ENCODE assay signal across 9 mouse cellular contexts in the genomic region with DNA sequence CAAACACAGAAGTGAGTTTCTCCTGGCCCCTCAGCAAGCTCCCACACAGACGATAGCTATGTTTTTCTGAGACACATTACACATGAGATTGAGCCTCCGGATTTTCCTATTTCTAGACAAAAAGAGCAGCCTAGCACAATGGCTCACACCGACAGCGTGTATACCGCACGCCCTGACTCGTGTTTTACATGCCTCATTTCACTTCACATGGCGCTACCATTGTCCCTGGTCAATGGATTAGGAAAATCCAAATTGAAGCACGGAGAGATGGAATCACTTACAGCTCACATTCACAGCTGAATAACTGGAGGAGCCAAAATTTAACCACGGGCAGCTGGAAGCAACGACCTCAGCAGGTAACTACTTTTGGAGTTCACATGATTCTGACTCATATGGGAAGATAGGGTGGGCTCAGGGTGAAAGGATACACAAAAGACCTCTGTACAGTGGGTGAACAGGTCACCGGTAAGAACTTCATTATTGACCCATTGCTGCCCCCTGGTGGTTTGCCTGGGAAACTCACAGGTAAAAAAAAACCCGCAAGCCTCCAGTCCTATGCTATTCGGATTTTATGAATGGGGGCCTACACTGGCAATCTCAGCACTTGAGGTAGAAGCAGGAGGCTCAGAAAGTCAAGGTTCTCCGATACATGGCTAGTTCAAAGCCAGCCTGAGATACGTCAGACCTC. TPM values are rescaled to one million over a fixed set of nuclear protein-coding genes. Genes with fewer than 3 reads are reported as not detected.
DNase-seq lines count a peak whose midpoint lies in the region; ATAC-seq and TF ChIP-seq lines count a peak whose summit lies in the region.
"Had no signal": no experiment of that assay in that cellular context is flagged by ENCODE, and none has a peak within 500 bp of the region (broad histone marks: within the 10 kb centered on the region; RNA-seq: fewer than 3 reads in every experiment).

No protein-coding gene starts in this region.

- H3K27ac ChIP-seq in intestine, embryonic 14.5 days (ENCODE audit: low read depth) = no peak overlapping the region
- H3K27ac ChIP-seq in intestine, embryonic 15.5 days = no peak overlapping the region
- H3K27ac ChIP-seq in forebrain, embryonic 14.5 days (ENCODE audit: low read depth, low read length) = no peak overlapping the region
- H3K27ac ChIP-seq in spleen, adult 2 months (ENCODE audit: insufficient read depth, low read length) = no peak overlapping the region
- H3K27ac ChIP-seq: limb, embryonic 15.5 days had no signal

- peaks cover 36% of the 10 kb centered on the region for H3K36me3 ChIP-seq in intestine, embryonic 14.5 days (ENCODE audit: control insufficient read depth, insufficient read depth, low read length)
- peaks cover 20% of the 10 kb centered on the region; the same call in 1 of the 2 replicates for H3K36me3 ChIP-seq in intestine, embryonic 15.5 days
- H3K36me3 ChIP-seq in E14TG2a.4 (ENCODE audit: insufficient read depth, low read length) = peaks cover 56% of the 10 kb centered on the region
- peaks cover 40% of the 10 kb centered on the region for H3K36me3 ChIP-seq in forebrain, embryonic 14.5 days (ENCODE audit: control insufficient read depth, insufficient read depth, low read length)
- peaks cover 13% of the 10 kb centered on the region for H3K36me3 ChIP-seq in spleen, adult 2 months (ENCODE audit: control insufficient read depth, insufficient read depth, low read length)

- H3K4me1 ChIP-seq in intestine, embryonic 14.5 days (replicated peaks; ENCODE audit: control insufficient read depth, insufficient read depth, low read length) = no peaks in the 10 kb centered on the region
- H3K4me1 ChIP-seq in intestine, embryonic 15.5 days (replicated peaks) = no peaks in the 10 kb centered on the region
- H3K4me1 ChIP-seq in E14TG2a.4 (replicated peaks; ENCODE audit: low read depth, low read length) = peaks cover 22% of the 10 kb centered on the region
- H3K4me1 ChIP-seq in forebrain, embryonic 14.5 days (ENCODE audit: control insufficient read depth, insufficient read depth, low read length) = peaks cover 15% of the 10 kb centered on the region
- peaks cover 5% of the 10 kb centered on the region; the same call in 1 of the 2 replicates for H3K4me1 ChIP-seq in spleen, adult 2 months (ENCODE audit: control insufficient read depth, insufficient read depth, insufficient read length)

- peak; percentile 87 for DNase-seq in intestine, embryonic 14.5 days (ENCODE audit: low spot score)
- DNase-seq in forebrain, embryonic 14.5 days (ENCODE audit: low spot score) = peak; percentile 75
- peak; percentile 67 for DNase-seq in kidney, postnatal 10 days
- DNase-seq in lung, postnatal 36 days = peak; percentile 57
- DNase-seq in spleen, adult 2 months (ENCODE audit: low read depth in 1 of 2, low spot score in 2 of 2) = peak in 1 of 2 experiments; percentile 63

- H3K9me3 ChIP-seq in intestine, embryonic 14.5 days (ENCODE audit: control insufficient read depth, low read length) = no peaks in the 10 kb centered on the region
- no peaks in the 10 kb centered on the region for H3K9me3 ChIP-seq in intestine, embryonic 15.5 days
- H3K9me3 ChIP-seq in E14TG2a.4 (ENCODE audit: low read length) = no peaks in the 10 kb centered on the region
- H3K9me3 ChIP-seq in forebrain, embryonic 14.5 days (replicated peaks; ENCODE audit: control insufficient read depth, low read length) = no peaks in the 10 kb centered on the region
- H3K9me3 ChIP-seq: limb, embryonic 15.5 days had no signal

- no peak overlapping the region for H3K4me2 ChIP-seq in intestine, embryonic 14.5 days (ENCODE audit: low read length)
- H3K4me2 ChIP-seq in intestine, embryonic 15.5 days (replicated peaks) = no peak overlapping the region
- H3K4me2 ChIP-seq in forebrain, embryonic 14.5 days (ENCODE audit: low read length) = no peak overlapping the region
- H3K4me2 ChIP-seq: limb, embryonic 15.5 days had no signal

- 72% methylated on average over 16 of the region's 16 CpGs for WGBS in intestine, embryonic 14.5 days
- WGBS in intestine, embryonic 15.5 days = 69% methylated on average over 16 of the region's 16 CpGs
- WGBS in forebrain, embryonic 14.5 days = 18% methylated on average over 16 of the region's 16 CpGs
- WGBS in spleen, adult 2 months = 72% methylated on average over 16 of the region's 16 CpGs

- ATAC-seq in intestine, embryonic 14.5 days (replicated peaks; ENCODE audit: low FRiP score, low TSS enrichment, low read depth) = no peak
- ATAC-seq in intestine, embryonic 15.5 days = no peak
- ATAC-seq in cerebellum, adult (ENCODE audit: insufficient number of reproducible peaks, low FRiP score, low TSS enrichment) = peak; percentile 36; the same call in 1 of the 2 replicates
- peak; percentile 37; the same call in 1 of the 2 replicates for ATAC-seq in forebrain, embryonic 14.5 days

- H3K9ac ChIP-seq in intestine, embryonic 14.5 days (ENCODE audit: low read length) = no peak overlapping the region
- no peak overlapping the region for H3K9ac ChIP-seq in intestine, embryonic 15.5 days
- no peak overlapping the region for H3K9ac ChIP-seq in forebrain, embryonic 14.5 days (ENCODE audit: low read length)
- H3K9ac ChIP-seq: limb, embryonic 15.5 days had no signal

- peak; percentile 80 for TF ChIP-seq CTCF in E14TG2a.4 (conservative IDR thresholded peaks at IDR 0.05; ENCODE audit: low read length)
- TF ChIP-seq CTCF in spleen, adult 2 months (IDR thresholded peaks at IDR 0.05; ENCODE audit: extremely low read depth, insufficient read depth, insufficient read length, insufficient replicate concordance) = peak; percentile 48; the same call in 1 of the 2 replicates

- TF ChIP-seq POLR2A in spleen, adult 2 months (IDR thresholded peaks at IDR 0.05; ENCODE audit: low read depth, low read length) = no peak

- H3K4me3 ChIP-seq in intestine, embryonic 14.5 days (ENCODE audit: low read depth, low read length) = no peak overlapping the region
- no peak overlapping the region for H3K4me3 ChIP-seq in intestine, embryonic 15.5 days (replicated peaks)
- no peak overlapping the region for H3K4me3 ChIP-seq in E14TG2a.4 (replicated peaks; ENCODE audit: low read length)
- H3K4me3 ChIP-seq in forebrain, embryonic 14.5 days (ENCODE audit: low read depth, low read length) = no peak overlapping the region
- H3K4me3 ChIP-seq in spleen, adult 2 months (ENCODE audit: extremely low read depth, insufficient read depth, insufficient read length) = no peak overlapping the region
- H3K4me3 ChIP-seq: limb, embryonic 15.5 days had no signal

- no peaks in the 10 kb centered on the region for H3K27me3 ChIP-seq in intestine, embryonic 14.5 days (replicated peaks; ENCODE audit: control insufficient read depth, insufficient read depth, low read length)
- no peaks in the 10 kb centered on the region for H3K27me3 ChIP-seq in intestine, embryonic 15.5 days (replicated peaks)
- no peaks in the 10 kb centered on the region for H3K27me3 ChIP-seq in E14TG2a.4 (ENCODE audit: insufficient read depth, low read length)
- H3K27me3 ChIP-seq in forebrain, embryonic 14.5 days (replicated peaks; ENCODE audit: control insufficient read depth, insufficient read depth, low read length) = no peaks in the 10 kb centered on the region
- no peaks in the 10 kb centered on the region for H3K27me3 ChIP-seq in spleen, adult 2 months (ENCODE audit: control insufficient read depth, insufficient read depth, low read length)
- H3K27me3 ChIP-seq: limb, embryonic 15.5 days had no signal

RNA-seq across cellular contexts. Expression of a gene that starts 17.8 kb away (rescaled TPM):
- polyA plus RNA-seq in intestine, embryonic 14.5 days (2014; fragmentation: Nextera tagmentation; extraction: Ambion mirVana) = 61.0 and 66.1 TPM in 2 replicates
- 76.7 and 77.9 TPM in 2 replicates for polyA plus RNA-seq in intestine, embryonic 15.5 days (2015; fragmentation: Nextera tagmentation; extraction: Ambion mirVana)
- 72.5 and 76.4 TPM in 2 replicates for polyA plus RNA-seq in forebrain, embryonic 14.5 days (2014; fragmentation: Nextera tagmentation; extraction: Ambion mirVana)
- 140 and 155 TPM in 2 replicates for polyA plus RNA-seq in spleen, adult 2 months (2012; rRNA removed)

RNA-seq across cellular contexts. Expression of a gene that starts 17.9 kb away (rescaled TPM):
- 135 and 143 TPM in 2 replicates for polyA plus RNA-seq in intestine, embryonic 14.5 days (2014; fragmentation: Nextera tagmentation; extraction: Ambion mirVana)
- polyA plus RNA-seq in intestine, embryonic 15.5 days (2015; fragmentation: Nextera tagmentation; extraction: Ambion mirVana) = 124 and 134 TPM in 2 replicates
- 137 and 163 TPM in 2 replicates for polyA plus RNA-seq in forebrain, embryonic 14.5 days (2014; fragmentation: Nextera tagmentation; extraction: Ambion mirVana)
- 26.7 and 28.8 TPM in 2 replicates for polyA plus RNA-seq in spleen, adult 2 months (2012; rRNA removed)

RNA-seq across cellular contexts. Expression of a gene that starts 56.5 kb away (rescaled TPM):
- 0.11 and 0.20 TPM in 2 replicates for polyA plus RNA-seq in intestine, embryonic 14.5 days (2014; fragmentation: Nextera tagmentation; extraction: Ambion mirVana)
- polyA plus RNA-seq in intestine, embryonic 15.5 days (2015; fragmentation: Nextera tagmentation; extraction: Ambion mirVana) = 0.10 and 0.15 TPM in 2 replicates
- 2.6 and 3.3 TPM in 2 replicates for polyA plus RNA-seq in forebrain, embryonic 14.5 days (2014; fragmentation: Nextera tagmentation; extraction: Ambion mirVana)
- polyA plus RNA-seq in spleen, adult 2 months (2012; rRNA removed) = 0.32 and 0.48 TPM in 2 replicates
- polyA plus RNA-seq: limb, embryonic 15.5 days had no signal

Comparison
In these comparisons a context has a peak if more than half of its experiments do, and no peak if none do; other contexts are left out.
1. ATAC-seq: peak in cerebellum, adult (single experiment) and forebrain, embryonic 14.5 days (single experiment); none in intestine, embryonic 14.5 days (single experiment) and intestine, embryonic 15.5 days (single experiment).